Mouse (Mus musculus): ENCODE measurements around the gene B4galnt4.

DNA sequence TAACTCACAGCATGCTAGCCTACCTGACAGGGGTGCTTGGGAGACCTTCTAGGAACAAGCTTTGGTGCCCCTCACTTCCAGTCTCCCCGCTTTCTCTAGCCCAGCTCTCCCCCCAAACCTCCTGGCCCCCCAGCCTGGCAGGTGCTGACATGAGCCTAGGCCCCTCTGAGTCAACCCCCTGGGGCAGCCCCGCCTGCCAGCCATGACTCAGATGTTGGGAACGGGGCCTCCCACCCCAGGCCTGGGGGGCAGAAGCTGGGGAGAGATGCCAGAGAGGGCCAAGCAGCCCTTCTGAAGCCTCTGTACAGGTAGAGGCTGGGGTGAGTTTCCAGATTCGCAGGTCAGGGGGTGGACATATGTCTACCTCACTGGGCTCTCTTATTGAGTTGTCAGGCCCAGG is 18.0 kb downstream of the B4galnt4 start:
- TF ChIP-seq CTCF (IDR thresholded peaks at IDR 0.05; ENCODE audit: extremely low read depth, insufficient read length, insufficient replicate concordance, low read depth, low read length) (no peak), POLR2A (IDR thresholded peaks at IDR 0.05; ENCODE audit: low read depth, low read length) (no peak)

Data from small intestine, adult 2 months (tissue).